Mouse (Mus musculus) lung, postnatal 25 days (tissue): Measurements from ENCODE around the gene Npr3.
A peak's percentile ranks its signal among the peaks of the same experiment; 100 is the strongest.

ENCODE experiments used
- DNase-seq: peaks from one replicate; pipeline ENCODE4 v3.0.0; 2022; ENCODE audit warnings: low spot score

The Npr3 gene

DNA sequence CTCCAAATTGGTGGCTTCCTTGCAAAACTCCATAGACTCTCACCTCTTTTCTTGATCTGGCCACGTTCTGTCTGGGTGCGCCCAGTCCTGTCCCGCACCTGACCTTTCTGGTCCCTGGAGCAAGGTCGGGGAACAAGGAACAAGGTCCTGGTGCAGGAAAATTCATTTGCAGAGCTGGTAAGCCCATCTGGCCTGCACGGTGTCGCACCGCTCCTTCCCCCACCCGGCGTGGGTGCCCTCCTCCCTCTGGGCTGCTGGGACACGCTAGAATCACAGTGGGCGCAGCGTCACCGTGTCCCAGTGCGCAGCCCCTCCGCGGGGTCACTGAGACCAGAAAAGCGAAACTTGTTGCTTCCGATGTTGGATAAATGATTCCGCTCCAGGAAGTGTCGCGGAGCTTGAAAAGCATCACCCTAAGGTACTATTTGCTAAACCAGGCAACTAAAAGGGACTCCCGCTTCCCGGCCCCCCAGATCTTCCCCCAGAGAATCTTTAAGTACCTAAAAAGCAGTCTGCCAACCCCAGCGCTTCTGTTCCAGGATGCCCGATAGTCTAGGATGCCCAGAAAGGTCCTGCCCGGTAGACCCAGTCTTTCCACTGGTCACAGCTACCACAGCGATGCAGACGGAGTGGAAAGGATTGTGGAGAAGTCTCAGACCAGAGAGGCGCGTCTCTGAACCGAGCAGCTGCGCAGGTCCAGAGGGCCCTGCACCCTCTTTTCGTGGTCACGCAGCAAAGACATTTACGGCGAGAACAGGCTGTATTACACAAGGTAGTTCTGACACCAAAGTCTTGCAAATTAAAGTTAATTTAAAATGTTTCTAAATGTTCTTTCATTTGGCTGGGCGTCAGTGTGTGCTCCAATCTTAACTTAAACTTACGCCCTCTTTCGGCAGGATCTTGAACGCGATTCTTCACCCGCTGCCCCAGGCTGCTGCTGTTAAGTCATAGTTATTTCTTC is at the start of gene Npr3:
Npr3 (minus strand) TSS at position 717 of the 961 bp plus-strand sequence.
- peak; percentile 71 for DNase-seq

DNA sequence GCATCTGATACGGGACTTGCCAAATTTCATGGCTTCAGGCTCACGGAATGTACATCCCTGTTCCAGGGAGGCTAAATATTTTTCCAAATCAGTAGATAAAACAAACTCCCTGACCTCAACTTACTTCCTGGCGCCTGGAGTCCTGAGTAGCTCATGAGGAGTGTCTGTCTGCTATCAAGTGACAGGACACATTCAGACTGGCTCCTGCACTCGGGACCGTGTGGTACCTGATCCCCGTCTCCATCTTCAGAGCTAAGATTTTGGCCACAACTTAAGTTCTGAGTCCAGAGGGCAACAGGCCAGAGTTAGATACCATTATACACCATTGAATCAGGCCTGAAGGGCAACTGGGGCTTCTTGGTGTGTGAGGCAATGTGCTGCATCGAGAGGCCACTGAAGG is 49.0 kb upstream of the Npr3 start:
- no peak for DNase-seq

DNA sequence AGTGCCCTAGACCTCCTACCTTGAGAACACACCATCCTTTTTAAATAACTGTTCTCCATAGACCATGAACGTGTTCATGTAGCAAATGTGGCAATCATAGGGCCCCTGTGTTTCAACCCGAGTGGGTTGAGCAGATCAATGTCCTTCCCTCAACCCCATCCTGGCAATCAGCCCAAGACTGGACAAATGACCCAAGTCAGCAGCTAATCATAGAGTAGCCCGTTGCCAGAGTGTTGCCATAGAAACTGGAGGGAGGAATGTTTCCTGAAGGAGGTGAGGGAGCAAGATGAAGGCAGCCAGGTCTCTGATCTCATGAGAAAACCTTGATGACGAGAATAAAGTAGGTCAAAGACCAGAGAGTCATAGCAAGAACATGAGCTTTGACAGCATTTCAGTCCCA is 47.1 kb upstream of the Npr3 start:
- no peak for DNase-seq

DNA sequence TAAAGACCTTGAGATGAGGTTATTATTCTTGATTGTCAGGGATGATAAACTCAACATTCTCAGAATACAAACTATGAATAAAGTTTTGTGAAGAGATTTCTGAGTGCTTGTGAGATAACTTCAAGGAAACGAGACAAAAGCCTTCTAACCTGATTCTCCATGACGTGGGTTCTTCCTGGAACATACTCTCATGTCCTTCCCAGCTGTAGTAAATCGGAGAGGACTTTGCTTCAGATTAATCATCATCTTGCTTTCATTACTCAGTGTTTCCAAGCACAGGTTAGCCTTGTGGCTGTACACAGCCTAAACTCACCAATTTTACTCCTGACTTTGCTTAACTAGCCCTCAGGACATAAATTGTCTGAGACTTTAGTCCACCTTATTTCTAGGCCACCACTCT is 45.1 kb upstream of the Npr3 start:
- no peak for DNase-seq

DNA sequence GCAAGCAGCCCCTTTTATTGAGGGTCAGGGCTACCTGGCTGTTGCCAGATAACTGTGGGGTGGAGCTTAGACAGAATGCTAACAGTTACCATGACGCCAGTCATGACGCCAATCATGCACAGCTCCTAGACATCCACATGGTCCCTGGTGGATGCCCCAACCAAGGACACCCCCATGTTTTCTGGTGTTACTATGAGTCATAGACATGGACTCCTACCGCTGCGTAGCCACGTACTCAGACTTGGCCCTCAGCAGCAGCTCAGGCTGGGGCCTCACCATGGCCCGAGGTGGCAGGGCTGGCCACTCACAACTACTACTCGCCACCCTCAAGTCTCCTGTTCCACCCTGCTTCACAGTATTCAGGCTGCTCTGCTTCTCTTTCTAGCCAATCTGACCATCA is 44.1 kb upstream of the Npr3 start:
- no peak for DNase-seq

DNA sequence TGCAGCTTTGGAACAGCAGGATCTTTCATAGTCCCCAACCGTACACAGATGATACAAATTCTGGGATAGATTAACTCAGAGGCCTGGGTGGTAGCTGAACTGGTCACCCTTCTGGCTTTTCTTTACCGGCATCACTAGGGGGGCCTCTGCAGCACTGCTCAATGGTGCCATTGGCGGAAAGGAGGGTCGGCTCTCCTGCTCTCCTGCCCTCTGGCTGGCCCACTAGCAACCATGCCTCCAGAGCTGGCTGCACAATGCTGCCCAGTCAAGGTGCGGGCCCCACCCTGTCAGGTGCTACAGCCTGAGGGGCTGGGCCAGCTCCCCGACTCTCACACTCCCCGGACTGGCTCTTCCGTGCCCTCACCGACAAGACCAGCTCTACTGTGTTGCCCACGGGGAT is 43.1 kb upstream of the Npr3 start:
- no peak for DNase-seq

DNA sequence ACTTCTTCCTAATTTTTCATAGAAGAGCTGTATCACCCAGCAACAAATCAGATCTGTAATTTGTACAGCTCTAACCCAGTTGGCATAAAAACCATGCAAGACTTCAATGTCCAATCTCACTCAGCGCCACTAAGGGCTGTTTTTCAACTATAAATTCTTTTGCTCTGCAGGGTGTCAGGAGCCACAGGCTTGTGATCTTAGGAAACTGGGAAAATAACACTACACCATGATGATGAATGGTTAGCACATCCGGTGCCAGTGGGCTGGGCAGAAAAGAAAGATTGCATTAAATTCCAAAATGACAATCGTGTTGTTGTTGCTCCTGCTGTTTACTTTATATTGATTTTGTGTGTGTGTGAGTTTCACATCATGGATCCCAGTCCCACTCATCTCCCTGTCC is 42.4 kb upstream of the Npr3 start:
- no peak for DNase-seq

DNA sequence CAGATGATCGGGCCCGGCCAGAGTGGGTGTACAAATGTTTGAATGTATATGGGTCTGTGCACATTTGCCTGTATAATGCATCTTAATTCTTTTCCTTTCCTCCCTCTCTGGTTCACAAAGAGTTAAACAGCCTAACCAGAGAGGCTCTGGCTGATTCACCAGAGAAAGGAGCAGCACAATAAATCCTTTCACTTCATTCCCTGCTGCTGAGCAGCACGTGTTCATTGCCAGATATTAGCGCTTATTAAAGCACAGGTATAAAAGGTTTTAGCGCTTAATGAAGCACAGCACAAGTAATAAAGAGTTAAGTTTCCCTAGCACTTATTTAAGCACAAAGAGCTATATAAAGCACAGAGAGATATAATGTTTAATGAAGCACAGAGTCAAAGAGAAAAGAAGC is 33.8 kb upstream of the Npr3 start:
- no peak for DNase-seq

DNA sequence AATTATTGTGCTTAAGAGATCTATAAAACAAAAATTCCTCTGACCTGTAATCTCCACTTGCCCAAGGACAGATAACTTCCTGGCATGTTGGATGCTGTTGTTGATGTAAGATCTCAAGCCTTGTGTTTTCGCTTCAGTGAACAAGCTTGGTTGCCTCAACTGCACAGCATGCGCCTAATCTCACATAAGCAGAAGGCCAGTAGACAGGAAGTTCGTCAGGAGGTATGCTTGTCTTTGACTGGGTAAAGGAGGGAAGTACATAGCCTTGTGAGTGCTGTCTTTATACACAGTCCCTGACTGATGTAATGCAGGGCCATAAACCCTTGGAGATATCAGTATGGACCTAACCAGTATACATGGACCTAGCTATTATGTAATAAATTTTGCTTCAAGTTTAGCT is 20.7 kb upstream of the Npr3 start:
- DNase-seq, result no peak

DNA sequence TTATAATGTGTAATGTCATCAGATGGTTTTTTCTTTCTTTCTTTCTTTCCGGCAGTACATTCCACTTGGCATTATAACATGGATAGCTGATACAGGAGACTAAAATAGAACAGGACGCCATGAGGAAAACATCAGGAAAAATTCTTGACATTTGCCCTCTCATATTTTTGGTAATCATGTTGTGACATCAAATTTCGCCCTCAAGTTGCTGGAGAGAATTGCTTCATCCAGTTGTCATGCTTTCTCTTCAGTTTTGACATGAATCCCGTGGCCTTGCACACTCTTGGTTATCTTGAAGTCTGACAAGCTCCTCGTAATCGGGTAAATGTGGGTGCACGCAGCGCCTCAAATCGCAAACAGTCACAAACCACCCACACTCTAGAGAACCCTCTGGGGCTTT is 7.0 kb upstream of the Npr3 start:
- DNase-seq, result no peak

DNA sequence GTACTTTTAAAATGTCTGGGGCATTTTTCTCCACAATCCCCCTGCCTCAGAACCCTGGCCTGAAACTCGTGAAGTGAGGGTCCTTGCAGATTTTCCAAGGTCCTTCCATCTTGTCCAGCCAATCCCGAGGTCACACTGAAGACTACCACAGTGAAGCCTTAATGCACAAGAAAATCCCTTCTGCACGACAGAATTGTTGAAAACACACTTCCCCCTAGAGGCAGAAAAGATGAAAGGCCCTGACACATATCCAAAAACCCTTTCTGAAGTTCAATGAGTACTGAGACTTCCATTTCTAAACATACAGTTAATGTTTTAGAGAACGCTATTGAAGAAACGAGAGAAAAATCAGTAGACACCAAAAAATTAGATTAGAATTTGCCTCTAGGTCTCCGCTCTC is 2.8 kb upstream of the Npr3 start:
- no peak for DNase-seq

DNA sequence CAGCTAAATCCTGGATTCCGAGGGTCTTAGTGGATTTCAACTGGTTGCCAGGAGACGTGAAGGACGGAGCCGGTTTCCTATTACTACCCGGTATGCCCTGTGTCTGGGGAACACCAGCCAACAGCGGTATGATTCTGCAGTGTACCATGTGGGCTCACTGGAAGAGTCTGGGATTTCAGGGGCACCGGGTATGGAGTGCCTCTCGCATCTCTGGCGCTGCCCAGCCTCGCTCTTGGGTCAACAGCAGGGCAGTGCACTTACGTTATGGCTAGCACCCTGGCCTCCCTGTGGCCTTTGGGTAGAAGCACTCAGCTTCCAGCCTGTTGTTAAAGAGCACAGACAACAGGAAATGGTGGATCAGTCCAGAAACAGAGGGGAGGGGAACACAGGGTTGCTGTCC is 1.1 kb upstream of the Npr3 start:
- no peak for DNase-seq

DNA sequence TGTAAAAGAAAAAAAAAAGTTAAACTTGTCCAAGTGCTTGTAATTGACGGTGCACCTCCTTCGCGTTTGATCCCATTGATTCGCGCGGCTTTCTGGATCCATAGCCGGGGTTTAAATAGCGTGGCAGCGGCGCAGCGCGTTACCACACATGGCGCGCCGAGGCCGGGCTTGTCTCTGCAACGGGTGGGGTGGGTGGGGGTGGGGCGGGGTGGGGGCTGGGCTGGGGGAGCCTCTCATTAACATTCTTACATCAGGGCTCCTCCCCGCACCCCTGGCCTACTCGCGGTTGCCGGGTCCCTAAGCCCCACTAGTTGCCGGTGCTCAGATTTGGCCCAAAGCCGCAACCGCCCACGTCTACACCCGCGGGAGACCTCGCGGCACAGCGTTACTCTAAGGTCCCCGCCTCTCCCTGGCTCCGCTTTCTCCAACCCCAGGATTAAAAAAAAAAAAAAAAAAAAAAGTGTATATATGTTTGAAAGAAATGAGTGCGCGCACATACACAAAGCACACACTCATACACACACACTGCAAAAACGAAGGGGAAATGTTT is 991 bp downstream of the Npr3 start:
- peak; percentile 50 for DNase-seq

DNA sequence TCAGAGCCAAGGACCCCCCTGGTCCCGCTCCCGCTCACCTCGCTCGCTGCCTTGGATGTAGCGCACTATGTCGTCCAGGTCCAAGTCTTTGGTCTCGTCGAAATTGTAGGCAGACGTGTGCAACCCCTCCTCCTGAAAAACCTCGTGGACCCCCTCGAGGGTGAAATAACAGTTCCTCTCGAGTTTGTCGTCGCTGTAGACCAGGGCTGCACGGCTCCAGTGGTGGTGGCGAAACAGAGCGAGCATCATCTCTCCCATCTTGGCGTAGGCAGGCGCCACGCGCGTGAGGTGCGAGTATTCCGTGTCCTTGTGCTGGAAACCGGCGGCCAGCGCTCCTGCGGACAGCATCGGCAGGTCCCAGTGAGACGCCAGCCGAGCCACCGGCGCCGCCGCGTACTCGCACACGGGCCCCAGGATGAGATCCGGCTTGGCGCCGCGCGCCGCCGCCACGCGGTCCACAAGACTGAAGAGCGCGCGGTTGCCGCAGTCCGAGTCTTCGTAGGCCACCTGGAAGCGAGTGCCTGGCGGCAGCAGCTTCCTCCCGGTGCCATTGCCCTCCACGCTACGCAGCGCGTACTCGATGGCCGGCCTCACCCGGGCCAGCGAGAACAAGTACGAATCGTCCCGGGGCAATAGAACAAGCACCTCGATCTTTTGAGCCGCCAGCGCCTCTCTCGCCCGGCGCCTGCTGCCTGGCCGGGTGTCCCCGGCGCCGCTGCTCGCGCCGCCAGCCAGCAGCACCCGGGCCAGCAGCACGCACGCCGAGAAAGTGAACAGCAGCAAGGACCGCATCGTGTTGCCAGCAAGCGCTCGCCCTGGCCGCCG is 2.0 kb downstream of the Npr3 start:
- no peak for DNase-seq

DNA sequence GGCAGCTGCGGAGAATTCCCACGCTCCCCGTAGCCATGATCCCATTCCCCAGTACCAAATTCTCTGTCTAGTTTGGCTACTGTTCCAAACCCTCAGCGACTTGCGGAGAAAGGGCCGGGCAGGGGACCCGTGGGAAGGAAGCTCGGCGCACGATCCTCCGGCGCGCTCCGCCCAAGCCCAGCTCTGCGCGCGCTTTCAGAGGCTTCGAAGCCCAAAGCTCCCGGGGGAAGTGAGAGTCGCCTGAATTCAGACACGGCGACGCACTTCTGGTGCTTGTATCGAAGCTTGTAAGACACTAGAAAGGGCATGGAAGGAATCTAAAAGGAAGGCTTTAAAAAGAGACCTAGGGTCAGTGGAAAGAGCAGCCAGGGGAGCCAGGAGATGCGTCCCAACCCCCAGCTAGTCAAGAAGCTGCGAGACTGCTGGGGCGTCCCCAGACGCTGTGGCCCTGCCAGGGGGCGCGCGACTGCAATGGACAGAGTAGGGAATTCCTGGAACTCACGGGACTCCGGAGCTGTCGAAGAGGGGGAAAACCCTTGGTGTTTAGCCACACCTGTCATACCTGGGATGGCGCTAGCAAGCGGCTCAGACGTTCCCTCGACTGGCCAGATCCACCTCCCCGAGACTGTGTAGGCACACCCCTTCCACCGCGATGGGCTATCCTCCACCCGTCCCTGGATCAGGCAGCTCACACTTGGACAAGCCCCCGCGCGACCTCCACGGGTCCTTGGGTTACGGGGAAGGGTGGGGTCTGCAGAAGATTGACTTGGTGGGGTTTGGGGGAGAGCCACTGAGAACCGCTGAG is 2.8 kb downstream of the Npr3 start:
- no peak for DNase-seq

DNA sequence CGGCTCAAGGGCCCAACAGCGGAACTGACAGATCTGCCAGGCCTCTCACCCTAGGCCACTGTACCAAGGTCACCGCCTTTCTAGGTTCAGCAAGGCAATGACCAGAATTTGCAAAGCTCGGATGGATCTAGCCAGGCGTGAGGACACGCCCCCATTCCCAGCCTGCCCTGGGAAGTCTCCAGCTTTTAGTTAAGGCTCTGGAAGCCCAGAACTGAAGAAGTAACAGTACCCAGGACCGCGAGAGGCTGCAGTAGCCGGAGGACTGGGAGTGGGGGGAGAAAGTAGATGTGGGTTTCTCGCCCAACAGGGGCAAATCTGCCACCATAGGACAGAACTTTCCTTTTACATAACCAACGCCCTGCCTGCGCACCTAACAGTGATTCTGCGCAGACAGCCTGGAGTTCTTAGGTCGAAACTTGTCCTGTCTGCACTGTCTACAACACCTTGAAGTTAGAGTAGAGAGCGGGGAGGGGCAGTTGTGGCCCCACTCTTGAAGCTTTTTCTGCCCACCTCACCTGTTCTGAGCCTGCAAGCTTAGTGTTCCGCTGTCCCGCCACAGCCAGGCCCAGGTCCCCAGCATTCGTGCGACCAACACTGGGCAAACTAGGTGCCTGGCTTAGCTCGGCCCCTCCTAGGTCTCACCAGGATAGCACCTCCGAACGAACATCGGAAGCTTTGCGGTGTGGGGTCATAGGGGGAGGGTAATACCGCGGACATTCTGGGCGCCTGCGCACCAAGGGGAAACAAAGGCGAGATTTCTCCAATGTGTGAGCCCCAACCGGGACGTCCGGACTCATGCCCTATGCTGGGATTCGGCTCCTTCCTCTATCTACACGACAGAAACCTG is 3.7 kb downstream of the Npr3 start:
- peak; percentile 25 for DNase-seq

DNA sequence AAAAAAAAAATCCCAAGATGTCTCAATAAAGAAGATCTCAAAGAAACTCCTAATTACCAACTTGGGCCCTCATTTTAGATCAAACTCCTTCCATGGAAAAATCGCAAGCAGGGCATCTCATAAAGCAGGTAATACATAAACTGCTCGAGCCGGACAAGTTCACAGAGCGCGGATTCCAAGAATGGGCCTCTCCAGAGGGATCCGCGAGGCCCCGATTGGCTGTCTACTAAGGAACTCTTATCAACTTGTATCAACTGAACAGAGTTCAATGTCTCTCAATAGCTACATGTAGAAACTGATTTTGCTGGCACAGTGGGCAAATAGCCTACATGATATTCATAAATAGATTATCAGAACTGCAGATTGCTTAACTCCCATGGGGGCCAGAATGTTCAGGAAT is 9.5 kb downstream of the Npr3 start:
- no peak for DNase-seq

DNA sequence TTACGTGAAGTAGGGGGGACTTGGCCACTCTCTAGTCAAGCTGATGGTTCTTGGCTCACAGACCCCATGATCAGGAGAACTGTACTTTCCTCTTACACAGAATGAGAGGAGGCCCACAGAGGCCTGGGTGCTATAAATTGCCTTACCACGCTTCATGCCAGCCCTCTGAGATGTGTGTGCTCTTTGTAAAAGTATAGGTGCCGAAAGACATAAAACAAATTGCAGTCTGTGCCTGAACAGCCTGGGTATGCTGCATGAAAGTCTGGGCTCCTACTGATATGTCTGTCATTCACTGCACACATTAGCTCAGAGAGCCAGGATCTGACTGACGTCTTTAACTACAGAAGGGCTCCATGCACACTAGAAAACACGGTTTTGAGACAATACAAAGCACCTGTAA is 9.9 kb downstream of the Npr3 start:
- no peak for DNase-seq

DNA sequence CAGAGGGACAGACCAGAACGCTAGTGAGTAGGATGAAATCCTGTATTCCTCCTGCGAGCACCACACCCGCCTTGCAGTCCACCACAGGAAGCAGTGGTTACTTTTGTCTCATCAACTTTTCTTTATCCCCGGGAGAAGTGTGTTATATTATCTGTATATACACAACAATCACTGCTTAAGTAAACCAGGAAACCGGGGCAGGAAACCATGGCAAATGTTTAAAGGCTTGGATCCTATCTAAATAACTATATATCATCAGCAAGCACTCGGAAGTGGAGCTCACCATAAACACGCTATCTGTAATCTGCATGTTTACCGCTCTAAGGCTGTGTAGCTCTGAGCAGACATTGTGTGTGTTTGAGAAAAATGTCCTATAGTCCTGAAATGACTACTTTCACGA is 13.1 kb downstream of the Npr3 start:
- DNase-seq, result no peak

DNA sequence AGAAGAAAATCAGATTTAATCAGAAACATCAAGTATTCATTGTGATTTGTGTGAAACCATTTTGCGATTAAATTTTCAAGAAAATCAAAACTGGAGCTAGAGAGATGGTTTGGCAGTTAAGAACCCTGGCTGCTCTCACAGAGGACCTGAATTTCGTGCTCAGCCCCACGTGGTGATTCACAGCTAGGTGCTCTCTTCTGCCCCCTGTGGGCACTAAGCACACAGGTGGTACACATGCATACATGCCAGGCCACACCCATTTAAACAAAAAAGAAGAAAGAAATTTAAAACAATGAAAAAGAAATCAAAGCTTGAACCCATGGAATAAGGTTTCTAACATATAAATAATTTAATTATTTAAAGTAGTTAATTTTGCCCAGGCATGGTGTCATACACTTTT is 15.7 kb downstream of the Npr3 start:
- no peak for DNase-seq

DNA sequence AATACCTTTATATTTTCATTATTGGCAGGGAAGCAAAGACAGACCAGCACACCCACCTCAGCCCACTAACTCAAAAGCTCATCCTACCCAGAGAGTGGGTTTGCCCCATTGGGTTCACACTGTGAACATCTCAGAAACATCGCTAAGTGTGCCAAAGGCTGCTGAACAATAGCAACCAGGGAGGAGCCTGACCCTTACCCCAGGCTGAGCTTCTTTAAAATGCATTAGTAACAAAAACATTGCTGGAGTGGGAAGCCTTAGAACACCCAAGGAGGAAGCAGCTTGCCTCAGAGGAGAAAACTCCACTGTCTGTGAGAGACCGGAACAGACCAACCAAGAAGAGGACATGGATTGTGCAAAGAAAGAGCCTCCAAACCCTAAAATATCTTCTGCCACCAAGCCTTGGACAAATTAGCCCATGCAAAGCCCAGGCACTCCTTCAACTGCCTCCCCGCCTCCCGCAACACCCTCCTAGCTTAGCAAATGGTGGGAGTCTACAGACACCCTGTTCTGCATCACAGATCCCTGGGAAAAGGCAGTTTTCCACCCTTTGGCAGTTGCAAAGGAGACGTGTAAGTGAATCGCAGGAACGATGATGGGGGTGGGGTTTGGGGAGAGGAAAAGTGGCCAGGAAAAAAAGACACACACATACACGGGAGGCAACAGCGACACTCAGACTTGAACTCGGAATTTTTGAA is 24.4 kb downstream of the Npr3 start:
- no peak for DNase-seq
